Mouse (Mus musculus): Measurements from ENCODE around the gene Zfp109. TPM values are rescaled to one million over a fixed set of nuclear protein-coding genes. Genes with fewer than 3 reads are reported as not detected.

The Zfp109 gene
- polyA plus RNA-seq, 1 experiment from 2014 or later: 4.5 TPM

DNA sequence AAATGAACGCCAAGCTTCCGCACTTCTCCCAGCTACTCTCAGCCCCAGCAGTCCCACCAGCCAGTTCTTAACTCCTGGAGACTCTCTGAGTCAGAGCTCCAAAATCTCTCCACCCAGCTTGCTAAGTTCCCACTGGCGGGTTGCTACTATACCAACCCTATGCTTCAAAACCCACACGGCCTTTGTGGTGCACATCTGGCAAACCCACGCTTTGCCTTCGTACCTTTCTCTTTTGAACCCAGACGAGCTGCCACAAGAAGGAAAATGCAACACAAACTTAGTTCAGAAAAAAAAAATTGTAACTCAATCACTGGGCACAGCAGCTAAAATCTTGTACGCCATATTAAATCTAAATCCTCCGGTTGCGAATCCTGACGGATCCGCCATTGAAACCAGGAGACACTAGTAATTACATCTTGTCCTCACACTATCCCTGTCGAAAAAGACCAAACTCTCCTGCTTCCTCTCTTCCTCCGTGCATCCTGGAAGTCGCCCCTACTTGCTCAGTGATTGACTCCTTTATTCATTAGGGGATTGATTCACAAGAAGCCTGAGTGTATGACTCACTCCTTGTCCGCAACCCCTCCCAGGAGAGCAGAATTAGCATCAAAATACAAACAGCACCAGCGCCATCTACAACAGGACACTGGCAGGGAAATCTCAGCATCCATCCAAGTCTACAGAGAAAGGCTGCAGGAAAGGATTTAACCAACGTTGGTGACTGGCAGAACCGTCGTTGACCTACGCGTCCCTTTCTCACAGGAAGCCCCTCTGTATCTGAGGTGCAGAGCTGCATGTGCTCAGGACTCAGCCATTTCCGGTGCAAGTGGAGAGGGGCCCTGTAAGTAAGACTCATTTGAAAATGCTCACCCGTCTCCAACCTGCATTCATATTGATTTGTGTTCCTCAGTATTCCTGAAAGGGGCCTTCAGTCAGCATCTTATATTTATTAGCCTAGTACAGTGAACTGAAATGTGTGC is 31.1 kb upstream of the Zfp109 start:
- Histone ChIP-seq H3K4me2 (replicated peaks) (no peak overlapping the region), H3K4me1 (replicated peaks) (peaks cover 20% of the 10 kb centered on the region), H3K4me3 (replicated peaks) (no peak overlapping the region), H3K27ac (no peak overlapping the region), H3K9ac (replicated peaks) (no peak overlapping the region), H3K9me3 (no peaks in the 10 kb centered on the region), H3K36me3 (peaks cover 9% of the 10 kb centered on the region), H3K27me3 (no peaks in the 10 kb centered on the region)
- 67% methylated on average over 24 of the region's 24 CpGs for WGBS
- ATAC-seq: no peak

DNA sequence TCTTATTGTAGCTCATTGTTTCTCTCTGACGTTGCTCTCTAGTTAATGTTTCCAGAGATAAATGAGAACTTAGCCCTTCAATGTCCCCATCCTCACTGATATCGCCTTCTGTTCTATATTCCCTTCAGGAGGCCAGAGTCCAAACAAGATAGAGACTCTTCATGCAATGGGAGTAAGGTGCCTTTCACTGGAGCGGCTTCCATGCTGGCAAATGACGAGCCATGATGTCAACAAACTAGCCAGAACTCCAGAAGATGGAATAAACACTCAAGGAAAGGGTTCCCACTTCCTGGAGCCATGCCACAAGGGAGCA is 22.6 kb upstream of the Zfp109 start:
- Histone ChIP-seq H3K4me2 (replicated peaks) (no peak overlapping the region), H3K4me1 (replicated peaks) (peaks cover 18% of the 10 kb centered on the region), H3K27me3 (no peaks in the 10 kb centered on the region), H3K9ac (replicated peaks) (no peak overlapping the region), H3K4me3 (replicated peaks) (no peak overlapping the region), H3K36me3 (peaks cover 30% of the 10 kb centered on the region), H3K27ac (no peak overlapping the region), H3K9me3 (no peaks in the 10 kb centered on the region)
- no peak for ATAC-seq
- 91% methylated on average over 4 of the region's 4 CpGs for WGBS

DNA sequence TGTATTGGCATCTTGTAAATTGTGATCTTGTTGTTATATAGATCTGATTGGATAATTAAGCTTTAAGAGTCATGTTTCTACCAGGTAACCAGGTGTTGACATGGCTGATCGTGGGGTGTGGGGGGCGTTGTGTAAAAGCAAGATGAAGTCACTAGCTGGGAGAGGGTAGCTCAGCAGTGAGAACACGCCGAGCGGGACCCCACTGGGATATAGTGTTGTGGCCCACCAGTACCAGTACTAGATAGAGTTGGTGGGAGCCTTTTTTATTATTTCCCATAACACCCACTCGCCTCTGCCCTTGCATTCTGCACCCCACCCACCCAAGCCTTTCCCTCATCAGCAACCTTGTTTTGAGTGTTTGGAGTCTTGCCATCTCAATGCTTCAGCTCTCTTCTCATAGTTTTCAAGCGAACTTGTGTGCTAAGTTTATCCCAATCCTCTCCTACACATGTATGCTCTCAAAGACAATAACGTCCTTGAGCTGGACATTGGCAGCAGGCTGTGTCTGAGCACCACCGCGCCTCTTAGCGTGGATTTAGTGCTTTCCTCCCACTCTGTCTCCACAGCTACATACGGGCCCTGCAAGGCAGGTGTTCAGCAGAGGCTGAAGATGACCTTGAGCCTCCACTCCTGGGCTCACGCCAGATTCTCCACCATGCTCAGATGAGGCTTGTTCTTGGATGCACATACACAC is 22.1 kb upstream of the Zfp109 start:
- Histone ChIP-seq H3K4me1 (replicated peaks) (peaks cover 20% of the 10 kb centered on the region), H3K27ac (no peak overlapping the region), H3K27me3 (no peaks in the 10 kb centered on the region), H3K4me3 (replicated peaks) (no peak overlapping the region), H3K9ac (replicated peaks) (no peak overlapping the region), H3K4me2 (replicated peaks) (no peak overlapping the region), H3K36me3 (peaks cover 30% of the 10 kb centered on the region), H3K9me3 (no peaks in the 10 kb centered on the region)
- no peak for ATAC-seq
- WGBS: 91% methylated on average over 13 of the region's 13 CpGs

DNA sequence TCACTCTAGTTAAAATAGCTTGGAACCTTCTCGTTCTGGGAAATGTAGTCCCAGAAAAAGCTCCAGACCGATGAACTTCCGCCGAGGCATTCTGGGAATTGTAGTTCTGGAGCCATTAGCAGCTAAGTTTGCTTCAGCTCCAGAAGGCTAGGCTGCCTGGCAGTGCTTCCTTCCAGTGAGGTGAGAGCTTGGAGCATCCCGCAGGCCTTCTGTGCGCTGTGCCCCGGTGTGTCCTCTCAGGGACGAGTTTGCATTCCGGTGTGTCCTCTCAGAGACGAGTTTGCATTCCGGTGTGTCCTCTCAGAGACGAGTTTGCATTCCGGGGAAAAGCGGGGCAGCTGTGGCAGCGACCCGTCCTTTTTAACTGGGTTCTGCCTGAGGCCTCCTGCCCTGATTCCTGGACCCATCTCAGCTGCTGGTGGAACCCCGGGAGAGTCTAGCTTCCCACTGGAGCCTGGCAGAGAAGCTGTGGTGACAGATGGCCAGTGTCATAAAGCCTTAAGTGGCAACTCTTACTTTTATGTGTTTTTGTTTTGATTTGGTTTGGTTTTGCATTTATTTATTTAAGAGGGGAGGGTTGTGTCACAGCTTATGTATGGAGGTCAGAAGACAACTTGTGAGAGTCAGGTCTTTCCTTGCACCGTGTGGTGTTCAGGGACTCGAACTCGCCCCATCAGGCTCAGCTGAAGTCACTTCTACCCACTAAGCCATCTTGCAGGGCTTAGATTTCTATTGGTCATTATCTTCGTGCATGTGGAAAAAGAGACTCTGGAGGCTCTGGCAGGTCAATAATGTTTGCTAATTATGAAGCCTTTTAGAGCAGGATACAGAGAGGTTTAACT is 17.5 kb upstream of the Zfp109 start, which contains the start of gene Zfp108:
Gene Zfp108, plus strand, starts transcription at position 162 of the 842 bp plus-strand sequence.
- H3K9me3 ChIP-seq: no peaks in the 10 kb centered on the region
- H3K36me3 ChIP-seq: peaks cover 6% of the 10 kb centered on the region; the same call in 1 of the 2 replicates
- 19% methylated on average over 21 of the region's 21 CpGs for WGBS
- peak within 1 kb of the TSS; percentile 56 for H3K4me2 ChIP-seq (replicated peaks)
- peaks cover 25% of the 10 kb centered on the region for H3K4me1 ChIP-seq (replicated peaks)
- H3K4me3 ChIP-seq (replicated peaks): peak within 1 kb of the TSS; percentile 49
- ATAC-seq: peak; percentile 94
- peak within 1 kb of the TSS; percentile 58 for H3K9ac ChIP-seq (replicated peaks)
- H3K27ac ChIP-seq: peak within 1 kb of the TSS; percentile 7; the same call in 1 of the 2 replicates
- H3K27me3 ChIP-seq: no peaks in the 10 kb centered on the region

DNA sequence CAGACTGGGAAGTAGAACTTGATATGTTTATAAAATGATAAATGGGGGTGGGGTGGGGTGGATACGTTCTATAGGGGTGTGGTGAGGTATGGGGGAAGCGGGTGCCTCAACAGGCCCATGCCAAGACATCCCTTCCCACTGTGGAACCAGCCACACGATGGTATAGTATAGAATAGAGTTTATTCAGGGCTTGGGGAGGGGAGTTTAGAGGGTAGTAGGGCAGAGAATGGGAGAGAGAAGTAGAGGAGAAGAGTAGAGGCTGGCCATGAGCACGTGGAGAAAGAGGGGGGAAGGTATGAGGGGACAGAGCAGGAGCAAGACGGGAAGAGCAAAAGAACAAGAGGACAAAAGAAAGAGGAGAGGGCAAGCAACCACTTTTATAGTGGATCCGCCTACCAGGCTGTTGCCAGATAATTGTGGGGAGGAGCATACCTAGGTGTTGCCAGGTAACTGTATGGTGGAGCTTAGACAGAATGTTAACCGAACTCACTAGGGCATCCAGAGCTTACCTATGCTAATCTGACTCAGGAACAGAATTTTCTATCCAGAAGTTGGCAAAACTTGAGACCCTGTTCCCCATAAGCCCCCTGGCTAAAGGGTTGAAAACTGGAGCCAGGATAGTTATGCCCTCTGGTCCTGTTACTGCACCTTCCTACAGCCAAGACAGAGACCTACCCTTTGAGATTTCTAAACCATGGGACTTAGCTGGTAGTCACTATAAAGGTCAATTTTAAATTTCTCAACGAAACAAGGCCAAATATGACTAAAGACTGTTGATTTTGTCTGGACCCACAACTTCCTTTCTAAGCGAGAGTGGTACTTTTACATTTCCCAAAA is 16.6 kb upstream of the Zfp109 start:
- WGBS: 61% methylated on average over 9 of the region's 9 CpGs
- H3K4me1 ChIP-seq (replicated peaks): peaks cover 25% of the 10 kb centered on the region

DNA sequence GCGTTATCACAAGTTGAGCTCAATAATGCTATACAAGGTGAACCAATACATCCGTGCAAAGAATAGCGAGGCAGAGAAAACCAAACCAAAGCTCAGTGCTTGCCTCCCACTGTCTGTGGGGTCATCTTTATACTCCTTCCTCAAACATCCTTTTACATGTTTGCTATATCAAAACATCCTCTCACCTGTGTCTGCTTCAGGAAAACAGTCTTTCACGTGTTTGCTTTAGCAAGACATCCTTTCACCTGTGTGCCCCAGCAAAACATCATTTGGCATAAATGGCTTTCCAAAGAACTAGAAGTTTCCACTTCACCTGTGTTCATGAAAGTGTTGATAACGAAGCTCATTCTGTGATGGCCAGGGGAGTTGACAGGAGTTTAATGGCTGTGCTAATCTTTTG is 26.0 kb downstream of the Zfp109 start, which contains the start of gene Zfp111:
Gene Zfp111, minus strand, starts transcription at position 101 of the 400 bp plus-strand sequence.
- ATAC-seq: no peak
- Histone ChIP-seq H3K9ac (replicated peaks) (no peak within 1 kb of the TSS), H3K4me2 (replicated peaks) (no peak within 1 kb of the TSS), H3K4me3 (replicated peaks) (no peak within 1 kb of the TSS), H3K9me3 (no peaks in the 10 kb centered on the region), H3K27me3 (no peaks in the 10 kb centered on the region), H3K27ac (no peak within 1 kb of the TSS), H3K36me3 (no peaks in the 10 kb centered on the region), H3K4me1 (replicated peaks) (peaks cover 10% of the 10 kb centered on the region)
- 84% methylated on average over 5 of the region's 5 CpGs for WGBS

More for the DNA sequence above, 16.6 kb upstream of the Zfp109 start:
- Histone ChIP-seq H3K9me3 (no peaks in the 10 kb centered on the region), H3K4me2 (replicated peaks) (peak overlapping the region; percentile 56), H3K36me3 (no peaks in the 10 kb centered on the region), H3K4me3 (replicated peaks) (peak overlapping the region; percentile 49), H3K27ac (no peak overlapping the region), H3K27me3 (no peaks in the 10 kb centered on the region), H3K9ac (replicated peaks) (peak overlapping the region; percentile 20; the same call in 1 of the 2 replicates)
- ATAC-seq: peak; percentile 75

DNA sequence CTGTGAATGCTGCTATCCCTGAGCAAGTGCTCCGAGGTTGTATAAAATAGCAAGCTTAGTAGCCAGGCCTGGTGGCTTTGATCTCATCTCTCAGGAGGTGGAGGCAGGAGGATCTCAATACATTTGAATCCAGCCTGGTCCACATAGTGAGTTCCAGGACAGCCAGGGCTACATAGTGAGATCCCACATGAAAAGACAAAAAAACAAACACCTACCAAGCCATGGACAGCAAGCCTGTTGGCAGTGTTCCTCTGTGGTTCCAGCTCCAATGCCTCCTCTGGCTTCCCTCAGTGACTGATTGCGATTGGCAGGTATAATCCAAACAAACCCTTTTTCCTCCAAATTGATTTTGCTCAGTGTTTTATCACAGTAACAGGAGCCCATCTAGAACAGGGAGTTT is 27.1 kb downstream of the Zfp109 start:
- H3K36me3 ChIP-seq: peaks cover 6% of the 10 kb centered on the region; the same call in 1 of the 2 replicates
- no peak overlapping the region for H3K4me2 ChIP-seq (replicated peaks)
- H3K9me3 ChIP-seq: no peaks in the 10 kb centered on the region
- H3K27me3 ChIP-seq: no peaks in the 10 kb centered on the region
- peaks cover 10% of the 10 kb centered on the region for H3K4me1 ChIP-seq (replicated peaks)
- no peak overlapping the region for H3K9ac ChIP-seq (replicated peaks)
- WGBS: 72% methylated on average over 2 of the region's 2 CpGs
- no peak overlapping the region for H3K27ac ChIP-seq
- no peak for ATAC-seq
- no peak overlapping the region for H3K4me3 ChIP-seq (replicated peaks)

DNA sequence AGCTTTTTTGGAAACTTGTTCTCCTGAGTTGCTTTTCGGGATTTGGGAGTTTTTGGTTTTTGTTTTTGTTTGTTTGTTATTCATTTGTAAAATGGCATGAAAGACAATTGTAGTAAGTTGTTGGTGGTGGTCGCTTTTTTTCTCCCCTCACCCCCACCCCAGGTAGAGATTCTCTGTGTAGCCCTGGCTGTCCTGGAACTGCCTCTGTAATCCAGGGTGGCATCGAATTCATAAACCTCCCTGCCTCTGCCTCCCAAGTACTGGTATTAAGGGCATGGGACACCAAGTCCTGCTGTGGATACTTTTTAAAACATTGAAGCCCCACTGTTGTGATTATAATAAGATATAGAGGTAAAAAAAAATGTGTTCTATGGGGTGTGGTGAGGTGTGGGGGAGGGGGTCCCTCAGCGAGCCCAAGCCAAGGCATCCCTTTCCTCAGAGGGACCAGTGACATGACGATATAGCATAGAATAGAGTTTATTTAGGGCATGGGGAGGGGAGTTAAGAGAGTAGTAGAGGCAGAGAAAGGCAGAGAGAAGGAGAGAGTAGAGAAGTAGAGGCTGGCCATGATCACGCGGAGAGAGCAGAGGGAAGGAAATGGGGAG is 29.0 kb downstream of the Zfp109 start:
- H3K27ac ChIP-seq: no peak overlapping the region
- peaks cover 10% of the 10 kb centered on the region for H3K4me1 ChIP-seq (replicated peaks)
- no peak overlapping the region for H3K9ac ChIP-seq (replicated peaks)
- peak overlapping the region; percentile 70 for H3K4me2 ChIP-seq (replicated peaks)
- no peaks in the 10 kb centered on the region for H3K9me3 ChIP-seq
- H3K4me3 ChIP-seq (replicated peaks): peak overlapping the region; percentile 63
- ATAC-seq: peak; percentile 75
- H3K27me3 ChIP-seq: no peaks in the 10 kb centered on the region
- WGBS: 59% methylated on average over 7 of the region's 7 CpGs
- peaks cover 24% of the 10 kb centered on the region for H3K36me3 ChIP-seq

DNA sequence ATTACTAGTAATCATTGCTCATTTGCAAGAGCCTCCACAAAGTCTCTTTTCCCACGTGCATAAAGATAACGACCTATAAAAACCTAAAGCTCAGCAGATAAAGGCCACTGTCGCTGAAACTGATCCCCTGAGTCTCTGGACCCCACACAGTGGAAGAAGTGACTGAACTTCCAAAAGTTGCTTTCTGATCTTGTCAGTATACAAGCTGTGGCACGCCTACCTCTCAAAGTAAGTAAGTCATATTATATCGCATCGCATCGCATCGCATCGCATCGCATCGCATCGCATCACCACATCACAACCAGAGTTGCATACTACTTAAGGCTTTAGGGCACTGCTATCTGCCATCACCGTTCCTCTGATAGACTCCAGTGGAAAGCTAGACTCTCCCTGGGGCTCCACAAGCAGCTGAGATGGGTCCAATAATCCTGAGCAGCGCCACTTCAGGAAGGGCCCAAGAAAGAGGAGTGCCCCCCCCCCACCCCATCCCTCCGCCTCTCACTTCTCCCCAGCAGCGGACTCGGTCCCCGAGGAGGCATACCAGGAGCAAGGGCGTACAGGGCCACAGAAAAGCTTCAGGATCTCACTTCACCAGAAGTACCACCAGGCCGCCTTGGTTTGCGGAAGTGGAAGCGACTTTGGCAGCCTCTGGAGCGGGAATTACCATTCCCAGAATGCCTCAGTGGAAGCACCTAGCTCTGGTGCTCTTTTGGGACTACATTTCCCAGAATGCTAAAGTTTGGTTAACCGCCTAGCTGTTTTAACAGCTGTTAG is 29.7 kb downstream of the Zfp109 start:
- Histone ChIP-seq H3K36me3 (peaks cover 29% of the 10 kb centered on the region), H3K4me2 (replicated peaks) (peak overlapping the region; percentile 70), H3K27me3 (no peaks in the 10 kb centered on the region), H3K4me3 (replicated peaks) (peak overlapping the region; percentile 63), H3K4me1 (replicated peaks) (peaks cover 10% of the 10 kb centered on the region), H3K9ac (replicated peaks) (peak overlapping the region; percentile 83), H3K27ac (peak overlapping the region; percentile 44; the same call in 1 of the 2 replicates), H3K9me3 (no peaks in the 10 kb centered on the region)
- WGBS: 16% methylated on average over 24 of the region's 24 CpGs
- ATAC-seq: peak; percentile 90

DNA sequence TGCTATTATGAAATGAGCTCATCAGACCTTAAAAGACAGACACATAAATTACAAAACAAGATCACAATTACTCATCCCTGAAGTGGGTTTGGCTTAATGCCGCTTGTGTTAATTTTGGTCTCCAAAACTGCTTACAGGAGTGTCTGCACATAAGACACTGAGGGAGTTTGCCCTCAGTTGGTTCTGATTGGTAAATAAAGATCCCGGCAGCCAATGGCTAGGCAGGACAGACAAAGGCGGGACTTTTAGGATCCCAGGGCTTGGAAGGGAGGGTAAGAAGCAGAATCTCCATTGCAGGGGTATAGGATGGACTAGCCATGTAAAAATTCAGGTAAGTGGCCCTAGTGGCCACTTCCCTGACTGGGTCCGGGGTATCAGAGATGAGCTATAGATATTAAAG is 40.4 kb downstream of the Zfp109 start:
- H3K36me3 ChIP-seq: peaks cover 65% of the 10 kb centered on the region

More for the DNA sequence above, 40.4 kb downstream of the Zfp109 start:
- 92% methylated on average over 4 of the region's 4 CpGs for WGBS
- no peaks in the 10 kb centered on the region for H3K27me3 ChIP-seq
- H3K4me3 ChIP-seq (replicated peaks): no peak overlapping the region
- H3K4me1 ChIP-seq (replicated peaks): no peaks in the 10 kb centered on the region
- no peak for ATAC-seq
- no peak overlapping the region for H3K4me2 ChIP-seq (replicated peaks)
- no peak overlapping the region for H3K27ac ChIP-seq
- H3K9ac ChIP-seq (replicated peaks): no peak overlapping the region
- H3K9me3 ChIP-seq: no peaks in the 10 kb centered on the region; the same call in none of the 2 replicates
